Mouse (Mus musculus): ENCODE results near the gene Gm38392. TPM values are rescaled to one million over a fixed set of nuclear protein-coding genes. Genes with fewer than 3 reads are reported as not detected.

Gm38392 gene
- total and polyA plus RNA-seq, 2 experiments from 2014 or later: 0.21 TPM; not detected in 1

- no peak overlapping the region for H3K9ac ChIP-seq (replicated peaks; ENCODE audit: low read length, poor library complexity, severe bottlenecking)
- H3K4me1 ChIP-seq (ENCODE audit: insufficient read depth, low read length): no peaks in the 10 kb centered on the region
These were observed 51.4 kb downstream of the Gm38392 start for GRCm38 (mm10) chr3:88235616-88236015.

GRCm38 (mm10) chr3:88235216-88235615, 51.8 kb downstream of the Gm38392 start:
- Histone ChIP-seq H3K9ac (replicated peaks; ENCODE audit: low read length, poor library complexity, severe bottlenecking) (no peak overlapping the region), H3K36me3 (ENCODE audit: insufficient read depth, low read length) (no peaks in the 10 kb centered on the region), H3K9me3 (ENCODE audit: low read length) (no peaks in the 10 kb centered on the region), H3K4me1 (ENCODE audit: insufficient read depth, low read length) (no peaks in the 10 kb centered on the region), H3K27ac (ENCODE audit: low read depth, low read length) (no peak overlapping the region), H3K4me2 (ENCODE audit: low read depth, low read length, poor library complexity, severe bottlenecking) (no peak overlapping the region), H3K4me3 (ENCODE audit: low read depth, low read length) (no peak overlapping the region), H3K27me3 (ENCODE audit: insufficient read depth, low read length) (peaks cover under 1% of the 10 kb centered on the region; the same call in 1 of the 2 replicates)
- TF ChIP-seq CTCF (IDR thresholded peaks at IDR 0.05): peak; percentile 65
- no peak for DNase-seq (ENCODE audit: low spot score)
- ATAC-seq (ENCODE audit: low FRiP score): no peak
- WGBS: 13% methylated on average over 3 of the region's 3 CpGs

More at GRCm38 (mm10) chr3:88235616-88236015, 51.4 kb downstream of the Gm38392 start:
- no peak overlapping the region for H3K4me3 ChIP-seq (ENCODE audit: low read depth, low read length)
- H3K4me2 ChIP-seq (ENCODE audit: low read depth, low read length, poor library complexity, severe bottlenecking): no peak overlapping the region
- H3K36me3 ChIP-seq (ENCODE audit: insufficient read depth, low read length): no peaks in the 10 kb centered on the region
- no peak for DNase-seq (ENCODE audit: low spot score)
- H3K27me3 ChIP-seq (ENCODE audit: insufficient read depth, low read length): peaks cover 4% of the 10 kb centered on the region; the same call in 1 of the 2 replicates
- no peak for TF ChIP-seq CTCF (IDR thresholded peaks at IDR 0.05)
- WGBS: 61% methylated on average over 2 of the region's 2 CpGs
- no peak for ATAC-seq (ENCODE audit: low FRiP score)
- no peak overlapping the region for H3K27ac ChIP-seq (ENCODE audit: low read depth, low read length)
- H3K9me3 ChIP-seq (ENCODE audit: low read length): no peaks in the 10 kb centered on the region

DNA sequence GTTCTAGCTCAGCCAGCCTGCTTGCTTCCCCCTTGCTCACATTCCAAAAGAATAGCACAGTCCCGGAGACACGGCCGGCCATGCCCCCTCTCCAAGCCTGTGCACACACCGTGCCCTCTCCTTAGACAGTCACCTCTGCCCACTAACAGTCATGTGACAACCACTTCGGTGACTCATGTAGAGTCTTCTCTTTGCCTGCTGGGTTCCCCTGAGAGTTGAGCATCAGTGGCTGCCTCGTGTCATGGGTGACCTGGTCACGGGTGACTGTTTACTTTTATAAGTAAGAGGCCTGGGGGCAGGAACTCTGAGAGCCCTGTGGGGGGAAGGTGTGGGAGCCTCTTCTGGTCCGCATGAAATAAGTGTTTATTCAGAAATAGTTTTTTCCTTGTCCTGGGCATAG, 53.0 kb downstream of the Gm38392 start:
- H3K4me2 ChIP-seq (ENCODE audit: low read depth, low read length, poor library complexity, severe bottlenecking): no peak overlapping the region
- TF ChIP-seq CTCF (IDR thresholded peaks at IDR 0.05): no peak
- no peak overlapping the region for H3K9ac ChIP-seq (replicated peaks; ENCODE audit: low read length, poor library complexity, severe bottlenecking)
- H3K4me3 ChIP-seq (ENCODE audit: low read depth, low read length): no peak overlapping the region
- H3K36me3 ChIP-seq (ENCODE audit: insufficient read depth, low read length): peaks cover 2% of the 10 kb centered on the region; the same call in 1 of the 2 replicates
- H3K9me3 ChIP-seq (ENCODE audit: low read length): no peaks in the 10 kb centered on the region
- ATAC-seq (ENCODE audit: low FRiP score) (no peak), DNase-seq (ENCODE audit: low spot score) (no peak)
- peak overlapping the region; percentile 60; the same call in 1 of the 2 replicates for H3K27ac ChIP-seq (ENCODE audit: low read depth, low read length)
- WGBS: 44% methylated on average over 8 of the region's 8 CpGs
- no peaks in the 10 kb centered on the region for H3K4me1 ChIP-seq (ENCODE audit: insufficient read depth, low read length)
- H3K27me3 ChIP-seq (ENCODE audit: insufficient read depth, low read length): no peaks in the 10 kb centered on the region

GRCm38 (mm10) chr3:88232851-88233649, 54.0 kb downstream of the Gm38392 start:
- 17% methylated on average over 7 of the region's 7 CpGs for WGBS
- peak overlapping the region; percentile 60 for H3K27ac ChIP-seq (ENCODE audit: low read depth, low read length)
- no peak overlapping the region for H3K4me2 ChIP-seq (ENCODE audit: low read depth, low read length, poor library complexity, severe bottlenecking)
- H3K9me3 ChIP-seq (ENCODE audit: low read length): no peaks in the 10 kb centered on the region
- no peaks in the 10 kb centered on the region for H3K27me3 ChIP-seq (ENCODE audit: insufficient read depth, low read length)
- peaks cover 3% of the 10 kb centered on the region; the same call in 1 of the 2 replicates for H3K36me3 ChIP-seq (ENCODE audit: insufficient read depth, low read length)
- H3K9ac ChIP-seq (replicated peaks; ENCODE audit: low read length, poor library complexity, severe bottlenecking): no peak overlapping the region
- no peak overlapping the region for H3K4me3 ChIP-seq (ENCODE audit: low read depth, low read length)
- ATAC-seq (ENCODE audit: low FRiP score) (no peak), DNase-seq (ENCODE audit: low spot score) (no peak)
- H3K4me1 ChIP-seq (ENCODE audit: insufficient read depth, low read length): no peaks in the 10 kb centered on the region
- no peak for TF ChIP-seq CTCF (IDR thresholded peaks at IDR 0.05)

DNA sequence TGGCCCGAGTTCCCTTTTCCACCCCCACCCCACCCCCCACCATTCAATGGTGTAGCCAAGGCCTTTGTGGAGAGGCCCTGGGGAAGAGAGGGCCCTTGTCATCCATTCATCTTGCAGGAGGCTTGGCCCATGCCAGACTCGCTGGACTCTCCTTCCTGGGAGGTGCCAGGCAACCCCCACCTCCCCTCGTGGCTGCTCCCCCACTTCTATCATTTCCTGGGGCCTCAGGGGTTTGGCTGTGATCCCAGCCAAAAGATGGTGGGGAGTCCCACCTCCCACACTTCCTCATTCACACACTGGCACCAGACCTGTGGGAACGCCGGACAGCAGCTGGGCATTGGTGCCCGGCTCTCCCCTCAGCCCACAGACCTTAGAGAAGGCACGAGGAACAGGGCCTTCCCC, 54.7 kb downstream of the Gm38392 start:
- no peak for TF ChIP-seq CTCF (IDR thresholded peaks at IDR 0.05)
- Histone ChIP-seq H3K9me3 (ENCODE audit: low read length) (no peaks in the 10 kb centered on the region), H3K4me1 (ENCODE audit: insufficient read depth, low read length) (no peaks in the 10 kb centered on the region), H3K9ac (replicated peaks; ENCODE audit: low read length, poor library complexity, severe bottlenecking) (no peak overlapping the region), H3K4me2 (ENCODE audit: low read depth, low read length, poor library complexity, severe bottlenecking) (no peak overlapping the region), H3K36me3 (ENCODE audit: insufficient read depth, low read length) (peaks cover 6% of the 10 kb centered on the region; the same call in 1 of the 2 replicates), H3K27ac (ENCODE audit: low read depth, low read length) (peak overlapping the region; percentile 60), H3K4me3 (ENCODE audit: low read depth, low read length) (no peak overlapping the region), H3K27me3 (ENCODE audit: insufficient read depth, low read length) (no peaks in the 10 kb centered on the region)
- peak; percentile 83 for ATAC-seq (ENCODE audit: low FRiP score)
- DNase-seq (ENCODE audit: low spot score): peak; percentile 89
- 36% methylated on average over 7 of the region's 7 CpGs for WGBS

- ATAC-seq (ENCODE audit: low FRiP score) (peak; percentile 72), DNase-seq (ENCODE audit: low spot score) (peak; percentile 84)
- no peak for TF ChIP-seq CTCF (IDR thresholded peaks at IDR 0.05)
- Histone ChIP-seq H3K27me3 (ENCODE audit: insufficient read depth, low read length) (no peaks in the 10 kb centered on the region), H3K27ac (ENCODE audit: low read depth, low read length) (peak overlapping the region; percentile 60), H3K9me3 (ENCODE audit: low read length) (no peaks in the 10 kb centered on the region), H3K4me2 (ENCODE audit: low read depth, low read length, poor library complexity, severe bottlenecking) (no peak overlapping the region), H3K9ac (replicated peaks; ENCODE audit: low read length, poor library complexity, severe bottlenecking) (0 out of 2 replicates have a peak overlapping the region, but pooled peaks have one; percentile 19), H3K4me1 (ENCODE audit: insufficient read depth, low read length) (no peaks in the 10 kb centered on the region), H3K4me3 (ENCODE audit: low read depth, low read length) (no peak overlapping the region), H3K36me3 (ENCODE audit: insufficient read depth, low read length) (peaks cover 8% of the 10 kb centered on the region; the same call in 1 of the 2 replicates)
- 28% methylated on average over 1 of the region's 1 CpGs for WGBS
These were observed 55.9 kb downstream of the Gm38392 start for GRCm38 (mm10) chr3:88231061-88231641.

All from midbrain, postnatal 0 days (tissue).